Mouse (Mus musculus) forebrain, embryonic 14.5 days (tissue): ENCODE measurements around the gene Dab2ip. TPM values are rescaled to one million over a fixed set of nuclear protein-coding genes. Genes with fewer than 3 reads are reported as not detected.

ENCODE experiments used
- ATAC-seq: fragments of 200-750 bp; cut with Nextera tagmentation; 2 replicates; pipeline ENCODE4 v1.8.0; 2017; ENCODE audit warnings: mild to moderate bottlenecking, moderate library complexity
- DNase-seq: peaks from one replicate; pipeline ENCODE4 v3.0.0-alpha.2; 2015; ENCODE audit warnings: low spot score
- H3K27ac ChIP-seq: fragments of 300-500 bp; sonication (generic); 2 replicates; pipeline ENCODE4 v1.5.1; 2014; ENCODE audit warnings: low read depth, mild to moderate bottlenecking, control low read depth, low read length, moderate library complexity
- H3K27me3 ChIP-seq: fragments of 300-500 bp; sonication (generic); replicated peaks from 2 replicates; pipeline ENCODE4 v1.6.1; 2014; ENCODE audit warnings: low read length, control low read depth, mixed read lengths; ENCODE audit not compliant: control insufficient read depth, insufficient read depth
- H3K36me3 ChIP-seq: fragments of 300-500 bp; sonication (generic); 2 replicates; pipeline ENCODE4 v1.6.1; 2014; ENCODE audit warnings: low read length, control low read depth; ENCODE audit not compliant: control insufficient read depth, insufficient read depth
- H3K4me1 ChIP-seq: fragments of 300-500 bp; sonication (generic); 2 replicates; pipeline ENCODE4 v1.6.1; 2014; ENCODE audit warnings: antibody characterized with exemption, low read length, control low read depth; ENCODE audit not compliant: control insufficient read depth, insufficient read depth
- H3K4me2 ChIP-seq: fragments of 300-500 bp; sonication (generic); 2 replicates; pipeline ENCODE4 v1.6.1; 2014; ENCODE audit warnings: mild to moderate bottlenecking, control low read depth, low read length
- H3K4me3 ChIP-seq: fragments of 300-500 bp; sonication (generic); 2 replicates; pipeline ENCODE4 v1.5.1; 2014; ENCODE audit warnings: low read depth, low read length, control low read depth
- H3K9ac ChIP-seq: fragments of 300-500 bp; sonication (generic); 2 replicates; pipeline ENCODE4 v1.6.1; 2014; ENCODE audit warnings: mild to moderate bottlenecking, low read length, control low read depth, moderate library complexity
- H3K9me3 ChIP-seq: fragments of 300-500 bp; sonication (generic); replicated peaks from 2 replicates; pipeline ENCODE4 v1.6.1; 2016; ENCODE audit warnings: low read length, control low read depth, mixed read lengths; ENCODE audit not compliant: control insufficient read depth
- WGBS: fragments of 180-500 bp; shearing (Covaris S2); extraction: QIAGEN DNeasy Blood & Tissue Kit; methylation state at CpG from one replicate; pipeline ENCODE4 v1.1.7; 2014; 5-methylcytosine and 5-hydroxymethylcytosine counted together
- polyA plus RNA-seq: library from polyadenylated mRNA; unstranded; fragments of >200 nt; fragmentation: Nextera tagmentation; extraction: Ambion mirVana; gene quantifications from 2 replicates; pipeline ENCODE4 v1.2.1, GENCODE M21; 2014

Gene Dab2ip
- polyA plus RNA-seq, 1 experiment from 2014 or later = 29.7 TPM

- Histone ChIP-seq H3K27me3 (no peaks in the 10 kb centered on the region), H3K9ac (no peak overlapping the region), H3K4me3 (no peak overlapping the region), H3K36me3 (no peaks in the 10 kb centered on the region), H3K4me2 (no peak overlapping the region), H3K9me3 (no peaks in the 10 kb centered on the region), H3K4me1 (peaks cover 58% of the 10 kb centered on the region), H3K27ac (no peak overlapping the region)
- DNase-seq = no peak
- WGBS = 75% methylated on average over 2 of the region's 2 CpGs
- ATAC-seq = no peak
Observed at GRCm38 (mm10) chr2:35689881-35690280, 131.8 kb downstream of the Dab2ip start.

DNA sequence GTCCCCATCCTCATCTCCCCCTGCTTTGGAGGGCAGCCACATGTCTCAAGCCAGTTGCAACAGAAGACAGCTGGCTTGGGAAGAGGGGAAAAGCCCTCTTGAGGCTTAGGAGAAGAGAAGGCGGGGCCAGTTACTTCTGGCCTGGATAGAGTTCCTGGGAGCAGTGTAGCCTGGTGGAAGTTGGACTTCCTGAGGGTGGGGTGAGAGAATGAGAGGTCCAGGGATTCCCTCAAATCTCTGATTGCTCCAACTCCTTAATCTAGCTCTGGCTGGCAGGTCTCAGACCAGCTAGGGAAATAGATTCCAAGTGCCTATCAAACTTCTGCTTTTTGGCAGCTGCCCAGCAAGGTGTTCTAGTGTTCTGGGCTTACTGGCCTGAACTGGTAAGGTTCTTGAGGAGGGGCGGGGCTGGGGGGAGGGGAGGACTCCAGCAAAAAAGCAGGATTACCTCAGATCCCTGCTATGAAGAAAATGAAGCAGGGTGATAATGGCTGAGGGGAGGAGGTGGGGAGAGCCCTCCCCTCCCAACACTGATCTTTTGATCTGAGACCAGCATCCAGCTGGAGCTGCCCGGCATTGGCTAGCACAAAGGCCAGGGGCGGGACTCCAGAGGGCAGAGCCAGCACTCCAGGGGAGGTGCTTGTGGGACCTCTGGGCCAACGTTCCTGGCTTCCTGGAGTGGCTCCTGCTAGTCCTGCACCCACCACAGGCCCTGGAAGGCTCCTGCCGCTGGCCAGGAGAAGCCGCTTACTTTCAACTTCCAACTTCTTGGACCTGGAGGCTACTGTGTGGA, 133.4 kb downstream of the Dab2ip start:
- Histone ChIP-seq H3K9ac (0 out of 2 replicates have a peak overlapping the region, but pooled peaks have one; percentile 29), H3K4me2 (no peak overlapping the region), H3K27me3 (no peaks in the 10 kb centered on the region), H3K27ac (peak overlapping the region; percentile 49; the same call in 1 of the 2 replicates), H3K36me3 (no peaks in the 10 kb centered on the region), H3K9me3 (no peaks in the 10 kb centered on the region), H3K4me3 (no peak overlapping the region), H3K4me1 (peaks cover 51% of the 10 kb centered on the region)
- peak; percentile 63 for DNase-seq
- WGBS = 12% methylated on average over 7 of the region's 7 CpGs
- peak; percentile 74 for ATAC-seq

DNA sequence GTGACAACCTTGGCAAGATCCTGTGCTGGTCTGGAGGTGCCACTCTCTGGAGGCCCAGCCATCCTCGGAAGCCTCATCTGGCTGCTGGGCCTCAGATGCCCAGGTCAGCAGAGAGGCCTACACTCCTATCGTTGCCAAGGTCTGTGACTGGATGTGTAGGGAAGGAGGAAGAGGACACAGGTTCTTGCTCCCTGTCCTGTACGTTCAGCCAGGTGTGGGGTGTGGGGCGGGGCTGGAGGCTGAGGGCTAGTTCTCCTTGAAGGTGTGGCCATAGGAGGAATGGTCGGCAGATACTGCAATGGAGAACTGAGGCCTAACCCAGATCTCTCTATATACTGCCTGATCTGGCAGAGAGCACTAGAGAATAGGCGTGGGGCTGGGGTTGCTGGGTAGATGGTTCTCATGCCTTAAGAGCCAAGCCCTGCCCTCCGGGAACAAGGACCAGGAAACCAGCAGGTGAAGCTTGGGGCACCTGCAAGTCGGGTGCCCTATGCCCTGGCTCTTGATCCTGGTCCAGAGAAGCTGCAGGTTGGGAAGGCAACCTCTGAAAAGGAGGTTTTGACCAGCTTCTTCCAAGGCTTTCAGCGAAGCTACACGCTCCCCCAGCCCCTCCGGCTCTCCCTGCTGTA, 134.3 kb downstream of the Dab2ip start:
- no peaks in the 10 kb centered on the region for H3K36me3 ChIP-seq
- H3K4me2 ChIP-seq = no peak overlapping the region
- H3K27ac ChIP-seq = no peak overlapping the region
- ATAC-seq = no peak
- no peak overlapping the region for H3K9ac ChIP-seq
- DNase-seq = no peak
- H3K4me1 ChIP-seq = peaks cover 53% of the 10 kb centered on the region
- WGBS = 84% methylated on average over 11 of the region's 11 CpGs
- no peak overlapping the region for H3K4me3 ChIP-seq
- no peaks in the 10 kb centered on the region for H3K9me3 ChIP-seq
- no peaks in the 10 kb centered on the region for H3K27me3 ChIP-seq

- Histone ChIP-seq H3K27ac (no peak overlapping the region), H3K4me3 (no peak overlapping the region), H3K9ac (no peak overlapping the region), H3K9me3 (no peaks in the 10 kb centered on the region), H3K4me2 (no peak overlapping the region), H3K4me1 (peaks cover 47% of the 10 kb centered on the region), H3K36me3 (no peaks in the 10 kb centered on the region), H3K27me3 (no peaks in the 10 kb centered on the region)
- ATAC-seq (no peak), DNase-seq (no peak)
- 86% methylated on average over 7 of the region's 7 CpGs for WGBS
Observed at GRCm38 (mm10) chr2:35693037-35693436, 135.0 kb downstream of the Dab2ip start.

DNA sequence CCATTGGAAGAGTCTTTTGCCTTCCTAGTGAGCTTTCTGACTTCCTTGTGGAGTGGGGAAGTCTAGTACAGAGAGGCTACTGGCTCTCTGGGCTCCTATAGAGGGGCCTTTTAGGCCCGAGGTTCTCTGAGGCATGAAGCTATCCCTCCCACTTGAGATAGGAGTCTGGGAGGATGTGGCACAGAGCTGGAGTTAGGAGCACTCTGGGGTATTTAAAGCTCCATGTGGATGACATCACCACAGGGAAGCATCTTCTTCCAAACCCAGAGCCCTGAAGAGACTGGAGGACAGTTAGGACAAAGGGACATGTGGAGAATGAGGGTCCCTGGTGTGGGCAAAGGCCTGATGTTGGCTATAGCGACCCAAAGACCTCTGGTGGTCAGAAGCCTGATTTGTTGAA, 136.0 kb downstream of the Dab2ip start:
- WGBS = 55% methylated on average over 2 of the region's 2 CpGs
- no peak overlapping the region for H3K4me2 ChIP-seq

GRCm38 (mm10) chr2:35696193-35696541, 138.1 kb downstream of the Dab2ip start:
- Histone ChIP-seq H3K27me3 (no peaks in the 10 kb centered on the region), H3K9ac (no peak overlapping the region), H3K4me3 (no peak overlapping the region), H3K4me1 (peaks cover 30% of the 10 kb centered on the region), H3K36me3 (no peaks in the 10 kb centered on the region), H3K4me2 (no peak overlapping the region), H3K9me3 (no peaks in the 10 kb centered on the region), H3K27ac (no peak overlapping the region)
- ATAC-seq = no peak
- 63% methylated on average over 7 of the region's 7 CpGs for WGBS
- DNase-seq = no peak

More for the DNA sequence above, 136.0 kb downstream of the Dab2ip start:
- H3K9me3 ChIP-seq = no peaks in the 10 kb centered on the region
- peaks cover 43% of the 10 kb centered on the region for H3K4me1 ChIP-seq
- no peaks in the 10 kb centered on the region for H3K27me3 ChIP-seq
- DNase-seq (no peak), ATAC-seq (no peak)
- H3K36me3 ChIP-seq = no peaks in the 10 kb centered on the region
- no peak overlapping the region for H3K4me3 ChIP-seq
- H3K9ac ChIP-seq = no peak overlapping the region
- no peak overlapping the region for H3K27ac ChIP-seq

DNA sequence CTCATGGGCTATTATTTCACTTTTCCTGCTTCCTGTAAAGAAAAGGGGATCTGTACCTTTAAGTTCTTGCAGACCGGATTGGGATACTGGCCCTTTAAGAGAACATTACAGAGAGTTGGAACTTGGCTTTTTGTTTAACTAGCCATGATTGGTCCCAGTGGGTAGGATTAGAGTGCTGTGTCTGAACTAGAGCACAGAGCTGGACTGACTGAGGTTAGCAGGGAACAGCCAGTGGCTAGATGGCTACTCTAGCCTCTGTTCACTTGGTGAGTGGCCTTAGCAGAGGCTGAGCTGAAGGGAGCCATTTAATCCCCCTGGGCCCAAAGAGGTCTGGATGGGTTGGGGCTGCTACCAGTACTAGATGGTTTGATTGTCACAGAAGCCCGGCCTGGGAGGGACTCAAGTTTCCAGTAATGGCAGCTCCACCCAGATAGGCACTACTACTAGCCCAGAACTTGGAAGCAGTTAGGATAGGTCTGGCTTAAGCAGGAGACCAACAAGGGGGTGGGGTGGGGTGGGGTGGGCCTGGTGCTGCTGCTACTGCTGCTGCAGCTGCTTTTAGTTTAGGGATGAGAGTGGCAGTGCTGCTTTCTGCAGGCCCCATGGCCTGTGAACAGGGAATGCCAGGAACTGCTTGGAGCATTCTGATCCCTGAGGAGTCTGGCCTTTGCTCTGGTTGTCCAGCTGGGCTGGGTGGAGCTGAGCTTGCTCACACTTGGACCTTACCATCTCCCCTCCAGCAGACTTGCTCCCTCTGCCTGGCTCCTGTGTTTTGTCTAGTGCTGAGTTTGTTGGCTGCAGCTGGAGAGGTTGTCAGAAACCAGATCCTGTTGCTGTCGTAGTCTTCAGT, 138.7 kb downstream of the Dab2ip start:
- Histone ChIP-seq H3K4me2 (0 out of 2 replicates have a peak overlapping the region, but pooled peaks have one; percentile 14), H3K4me3 (no peak overlapping the region), H3K9ac (no peak overlapping the region), H3K27ac (peak overlapping the region; percentile 39; the same call in 1 of the 2 replicates), H3K9me3 (no peaks in the 10 kb centered on the region), H3K27me3 (no peaks in the 10 kb centered on the region), H3K36me3 (no peaks in the 10 kb centered on the region), H3K4me1 (peaks cover 24% of the 10 kb centered on the region)
- whole genome bisulfite sequencing = 26% methylated on average over 3 of the region's 3 CpGs
- DNase-seq (peak; percentile 47), ATAC-seq (peak; percentile 6; the same call in 1 of the 2 replicates)

GRCm38 (mm10) chr2:35697768-35698167, 139.7 kb downstream of the Dab2ip start:
- H3K4me2 ChIP-seq = no peak overlapping the region
- H3K27ac ChIP-seq = no peak overlapping the region
- no peaks in the 10 kb centered on the region for H3K36me3 ChIP-seq
- ATAC-seq = no peak
- no peaks in the 10 kb centered on the region for H3K9me3 ChIP-seq
- WGBS = 90% methylated on average over 3 of the region's 3 CpGs
- no peaks in the 10 kb centered on the region for H3K27me3 ChIP-seq
- peaks cover 29% of the 10 kb centered on the region for H3K4me1 ChIP-seq
- no peak overlapping the region for H3K4me3 ChIP-seq
- no peak overlapping the region for H3K9ac ChIP-seq
- DNase-seq = no peak
